Mouse (Mus musculus) liver, adult 2 months (tissue): ENCODE measurements around the gene Flt3. TPM values are rescaled to one million over a fixed set of nuclear protein-coding genes. Genes with fewer than 3 reads are reported as not detected.

Experiments used
- DNase-seq: peaks from one replicate; pipeline ENCODE4 v3.0.0-alpha.2; 2011; ENCODE audit warnings: low read depth, low spot score; ENCODE audit errors: extremely low read depth
- H3K27ac ChIP-seq: fragments of 200-500 bp; replicated peaks from 2 replicates; pipeline ENCODE4 v1.5.1; 2012; ENCODE audit warnings: low read depth, mild to moderate bottlenecking, control low read depth, inconsistent platforms, low read length; ENCODE audit not compliant: insufficient read depth
- H3K27me3 ChIP-seq: fragments of 200-500 bp; 2 replicates; pipeline ENCODE4 v1.6.1; 2012; ENCODE audit warnings: mild to moderate bottlenecking, moderate library complexity, low read length, inconsistent platforms; ENCODE audit not compliant: control insufficient read depth, insufficient read depth
- H3K36me3 ChIP-seq: fragments of 200-500 bp; 2 replicates; pipeline ENCODE4 v1.6.1; 2012; ENCODE audit warnings: low read length, inconsistent platforms; ENCODE audit not compliant: control insufficient read depth, insufficient read depth
- H3K4me1 ChIP-seq: fragments of 200-500 bp; 2 replicates; pipeline ENCODE4 v1.6.1; 2011; ENCODE audit warnings: low read length; ENCODE audit not compliant: control insufficient read depth, insufficient read depth
- H3K4me3 ChIP-seq: fragments of 200-500 bp; 2 replicates; pipeline ENCODE4 v1.5.1; 2011; ENCODE audit warnings: low read depth, mild to moderate bottlenecking, control low read depth, low read length, moderate library complexity; ENCODE audit not compliant: insufficient read depth
- H3K79me2 ChIP-seq: fragments of 200-500 bp; 2 replicates; pipeline ENCODE4 v1.6.1; 2012; ENCODE audit warnings: inconsistent platforms, mild to moderate bottlenecking, low read length, moderate library complexity; ENCODE audit not compliant: control insufficient read depth, insufficient read depth
- H3K9ac ChIP-seq: fragments of 200-500 bp; 2 replicates; pipeline ENCODE4 v1.6.1; 2012; ENCODE audit warnings: low read depth, mild to moderate bottlenecking, control low read depth, inconsistent platforms, low read length
- CTCF ChIP-seq: fragments of 200-500 bp; IDR thresholded peaks from 2 replicates; pipeline ENCODE4 v1.5.1; 2011; ENCODE audit warnings: low read depth, low read length, control low read depth
- POLR2A ChIP-seq: fragments of 200-500 bp; IDR thresholded peaks from 2 replicates; pipeline ENCODE4 v1.6.1; 2011; ENCODE audit warnings: low read length, control low read depth; ENCODE audit not compliant: insufficient read depth; ENCODE audit errors: extremely low read depth
- WGBS: fragments of 180-500 bp; shearing (Covaris S2); methylation state at CpG from one replicate; pipeline ENCODE4 v1.1.7; 2018; 5-methylcytosine and 5-hydroxymethylcytosine counted together
- polyA plus RNA-seq: library from polyadenylated mRNA; depleted of rRNA; stranded (reverse); fragments of >200 nt; gene quantifications from 2 replicates; pipeline ENCODE4 v1.2.3, GENCODE M21; 2012
- total RNA-seq: library from RNA; depleted of rRNA; stranded (reverse); fragments of >200 nt; gene quantifications from 2 replicates; pipeline ENCODE4 v1.2.3, GENCODE M21; 2014

Flt3 gene
- total and polyA plus RNA-seq, 2 experiments, result 0.16 to 0.18 TPM

DNA sequence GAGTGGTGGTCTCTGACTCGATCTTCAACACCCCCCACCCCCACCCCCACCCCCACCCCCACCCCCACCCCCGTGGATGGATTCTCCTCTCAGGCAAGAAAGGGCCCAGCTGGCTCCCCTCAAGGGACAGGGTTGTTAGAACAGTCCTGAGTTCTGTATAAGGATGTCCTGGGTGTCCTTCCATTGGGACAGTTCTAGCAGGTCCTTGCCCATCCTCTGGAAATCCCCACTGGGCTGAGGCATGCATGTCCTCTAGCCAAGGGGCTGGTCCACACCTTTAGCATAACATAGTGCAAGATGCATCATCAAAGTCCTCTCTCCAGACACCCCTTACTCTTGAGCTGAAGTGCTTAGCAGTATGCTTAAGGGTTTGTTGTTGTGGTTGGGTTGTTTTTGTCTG lies 90.5 kb downstream of the Flt3 start:
- Histone ChIP-seq H3K36me3 (no peaks in the 10 kb centered on the region; the same call in 1 of the 2 replicates), H3K79me2 (no peaks in the 10 kb centered on the region), H3K9ac (no peak overlapping the region), H3K27ac (no peak overlapping the region), H3K27me3 (peaks cover 30% of the 10 kb centered on the region), H3K4me1 (no peaks in the 10 kb centered on the region), H3K4me3 (no peak overlapping the region)
- TF ChIP-seq POLR2A (no peak), CTCF (no peak)
- 4% methylated on average over 2 of the region's 2 CpGs for WGBS
- DNase-seq, result no peak

DNA sequence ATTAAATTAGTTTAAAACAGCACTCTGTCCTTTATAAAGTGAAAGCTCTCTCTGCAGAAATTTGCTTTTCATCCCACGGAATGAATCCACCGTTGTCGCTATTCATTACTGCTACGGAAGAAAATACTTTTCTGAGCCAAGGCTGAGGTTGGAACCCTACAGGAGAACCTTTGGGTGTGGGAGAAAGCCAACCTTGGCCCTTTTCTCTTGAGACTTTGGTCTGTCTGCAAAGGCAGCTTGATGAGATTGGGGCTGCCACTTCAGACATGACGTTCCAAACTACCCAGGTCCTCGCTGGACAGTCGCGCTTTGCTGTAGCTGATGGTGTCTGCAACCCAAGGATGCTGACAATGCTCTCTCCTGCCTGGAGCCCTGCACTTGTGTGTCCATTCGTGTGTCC lies 91.8 kb downstream of the Flt3 start:
- 22% methylated on average over 9 of the region's 9 CpGs for WGBS
- no peaks in the 10 kb centered on the region for H3K79me2 ChIP-seq
- H3K27me3 ChIP-seq, result peaks cover 38% of the 10 kb centered on the region
- H3K36me3 ChIP-seq, result no peaks in the 10 kb centered on the region
- no peak overlapping the region for H3K4me3 ChIP-seq
- H3K9ac ChIP-seq, result no peak overlapping the region
- H3K27ac ChIP-seq, result no peak overlapping the region
- no peak for TF ChIP-seq POLR2A
- TF ChIP-seq CTCF, result no peak
- H3K4me1 ChIP-seq, result no peaks in the 10 kb centered on the region
- DNase-seq, result no peak

DNA sequence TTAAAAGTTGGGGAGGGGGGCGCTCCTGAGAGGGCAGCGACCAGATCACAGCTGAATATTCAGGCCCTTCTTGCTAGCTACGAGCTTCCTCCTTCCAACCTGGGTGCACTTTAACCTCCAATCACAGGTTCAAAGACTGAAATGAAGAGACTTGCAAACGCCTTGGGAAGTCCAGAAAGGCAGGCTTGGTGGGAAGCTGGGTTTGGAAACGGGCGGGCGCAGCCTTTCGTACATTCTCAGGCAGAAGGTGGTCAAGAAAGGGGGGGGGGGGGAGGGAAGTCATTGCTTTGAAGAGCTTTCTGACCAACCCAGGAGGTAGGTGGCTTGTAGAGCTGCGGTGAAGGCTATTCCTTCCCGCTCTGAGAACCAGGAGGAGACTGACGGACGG lies 92.9 kb downstream of the Flt3 start:
- DNase-seq, result no peak
- Histone ChIP-seq H3K27me3 (peaks cover 38% of the 10 kb centered on the region), H3K4me3 (no peak overlapping the region), H3K36me3 (no peaks in the 10 kb centered on the region), H3K79me2 (no peaks in the 10 kb centered on the region), H3K4me1 (no peaks in the 10 kb centered on the region), H3K27ac (no peak overlapping the region), H3K9ac (no peak overlapping the region)
- WGBS, result 8% methylated on average over 12 of the region's 12 CpGs
- TF ChIP-seq CTCF (no peak), POLR2A (no peak)

DNA sequence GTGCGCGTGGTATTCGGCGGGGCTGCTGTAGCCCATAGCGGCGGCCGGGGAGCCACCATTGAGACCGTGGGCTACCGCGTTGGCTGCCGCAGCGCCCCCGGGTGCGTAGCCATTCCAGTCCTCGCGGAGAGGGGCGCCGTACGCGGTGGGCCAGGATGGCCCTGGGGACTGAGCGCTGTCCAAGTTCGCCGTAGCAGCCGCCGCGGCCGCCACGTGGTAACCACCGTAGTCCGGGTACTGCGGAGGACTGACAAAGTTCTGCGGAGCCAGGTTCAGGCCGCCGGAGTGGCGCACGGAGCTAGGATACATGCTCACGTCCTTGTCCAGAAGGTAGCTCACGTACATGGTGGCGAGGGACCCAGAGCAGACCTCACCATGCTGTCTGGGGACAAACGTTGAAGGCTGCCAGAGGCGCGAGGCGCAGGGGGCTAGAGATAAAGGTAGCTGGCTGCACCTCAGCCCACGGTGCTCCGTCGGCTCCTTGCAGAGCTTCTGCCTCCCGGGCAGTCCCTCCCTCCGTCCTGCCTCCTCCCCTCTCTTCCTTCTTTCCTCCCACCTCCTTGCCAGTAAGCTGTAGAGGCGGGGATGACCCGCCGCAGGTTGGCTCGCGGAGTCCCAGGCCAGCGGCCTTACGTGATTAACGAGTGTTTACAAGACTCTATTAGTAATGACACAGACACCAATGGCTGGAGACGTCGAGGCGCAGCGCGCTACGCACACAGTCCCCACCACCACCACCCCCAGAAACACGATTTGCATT lies 93.5 kb downstream of the Flt3 start, which contains the start of gene Cdx2:
Gene Cdx2 (minus strand): TSS at position 633 of the 760 bp plus-strand sequence.
- DNase-seq, result no peak
- no peak within 1 kb of the TSS for H3K9ac ChIP-seq
- H3K27ac ChIP-seq, result no peak within 1 kb of the TSS
- TF ChIP-seq POLR2A, result no peak
- no peak for TF ChIP-seq CTCF
- H3K27me3 ChIP-seq, result peaks cover 42% of the 10 kb centered on the region
- H3K79me2 ChIP-seq, result no peaks in the 10 kb centered on the region
- no peaks in the 10 kb centered on the region for H3K36me3 ChIP-seq
- H3K4me3 ChIP-seq, result no peak within 1 kb of the TSS
- WGBS, result 2% methylated on average over 63 of the region's 63 CpGs
- H3K4me1 ChIP-seq, result no peaks in the 10 kb centered on the region

DNA sequence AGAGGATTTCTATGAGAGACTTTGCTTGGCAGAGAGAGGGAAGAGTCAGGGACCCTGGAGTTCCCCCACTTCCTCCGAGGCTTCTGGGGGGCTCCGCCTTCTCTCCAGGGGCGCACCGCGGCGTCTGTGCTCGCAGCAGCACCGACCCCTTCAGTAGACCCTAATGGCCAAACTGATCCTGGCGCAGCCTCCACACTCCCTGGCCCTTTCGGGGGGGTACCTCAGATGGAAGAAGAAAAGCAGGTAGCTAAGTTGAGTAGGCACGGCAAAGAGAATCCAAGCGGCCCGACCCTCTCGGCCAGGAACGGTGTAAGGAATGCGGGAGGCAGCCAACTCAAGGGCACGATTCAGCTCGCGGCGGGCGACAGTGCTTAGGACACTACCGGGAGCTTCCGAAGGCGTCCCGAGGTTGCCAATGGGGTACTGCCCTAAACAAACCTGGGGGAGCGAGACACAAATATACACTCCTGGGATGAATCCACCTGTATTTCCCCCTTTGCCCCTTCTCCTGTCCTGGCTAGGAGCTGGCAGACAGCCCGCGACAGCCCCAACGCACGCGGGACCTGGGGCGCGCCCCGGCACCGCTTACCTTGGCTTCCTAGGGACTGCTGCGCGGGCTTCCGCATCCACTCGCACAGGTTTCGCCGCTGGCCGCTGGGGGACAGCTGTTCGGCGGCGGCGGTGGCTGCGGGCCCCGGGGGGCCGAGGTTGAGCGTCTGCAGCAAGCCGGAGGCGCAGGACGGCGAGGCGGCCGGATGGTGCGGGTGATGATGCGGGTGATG lies 94.2 kb downstream of the Flt3 start:
- Histone ChIP-seq H3K79me2 (no peaks in the 10 kb centered on the region), H3K36me3 (no peaks in the 10 kb centered on the region), H3K9ac (no peak overlapping the region), H3K4me1 (no peaks in the 10 kb centered on the region), H3K27me3 (peaks cover 48% of the 10 kb centered on the region), H3K27ac (no peak overlapping the region), H3K4me3 (no peak overlapping the region)
- 3% methylated on average over 57 of the region's 58 CpGs for WGBS
- no peak for DNase-seq
- TF ChIP-seq POLR2A (no peak), CTCF (no peak)

DNA sequence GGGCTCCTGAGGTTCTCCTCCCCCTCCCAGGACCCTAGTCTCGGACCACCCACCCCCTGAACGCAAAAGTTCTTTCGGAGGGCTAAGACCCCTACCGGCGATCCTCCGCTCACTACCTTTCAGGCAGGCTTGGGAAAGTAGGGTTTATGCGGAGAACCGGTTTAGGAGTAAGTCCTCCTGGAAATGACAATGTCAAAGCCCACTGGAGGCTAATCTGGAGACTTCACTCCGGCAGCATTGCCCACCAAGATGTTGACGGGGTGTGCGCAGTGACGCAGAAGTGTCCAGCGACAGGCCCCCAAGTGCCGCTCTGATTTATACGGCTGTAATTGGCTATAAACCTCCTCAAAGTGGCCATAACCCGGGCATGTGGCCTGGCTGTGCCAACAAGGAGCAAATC lies 95.1 kb downstream of the Flt3 start:
- peaks cover 50% of the 10 kb centered on the region for H3K27me3 ChIP-seq
- H3K4me3 ChIP-seq, result no peak overlapping the region
- H3K9ac ChIP-seq, result no peak overlapping the region
- WGBS, result 6% methylated on average over 16 of the region's 16 CpGs
- H3K79me2 ChIP-seq, result no peaks in the 10 kb centered on the region
- H3K4me1 ChIP-seq, result no peaks in the 10 kb centered on the region
- no peak for DNase-seq
- H3K36me3 ChIP-seq, result no peaks in the 10 kb centered on the region
- TF ChIP-seq CTCF (no peak), POLR2A (no peak)
- H3K27ac ChIP-seq, result no peak overlapping the region
